Mouse (Mus musculus) myocyte (in vitro differentiated cells): ENCODE measurements around the gene Rgr. TPM values are rescaled to one million over a fixed set of nuclear protein-coding genes. Genes with fewer than 3 reads are reported as not detected.

ENCODE experiments used
- H3K27me3 ChIP-seq: one replicate; pipeline ENCODE4 v1.6.1; 2011; ENCODE audit not compliant: control insufficient read depth, insufficient read depth, insufficient read length
- H3K36me3 ChIP-seq: one replicate; pipeline ENCODE4 v1.6.1; 2011; ENCODE audit not compliant: control insufficient read depth, insufficient read depth
- H3K4me2 ChIP-seq: one replicate; pipeline ENCODE4 v1.6.1; 2011; ENCODE audit warnings: low read depth, control low read depth
- H3K4me3 ChIP-seq: one replicate; pipeline ENCODE4 v1.5.1; 2011; ENCODE audit warnings: mild to moderate bottlenecking, control low read depth, moderate library complexity
- H3K79me2 ChIP-seq: one replicate; pipeline ENCODE4 v1.6.1; 2011; ENCODE audit not compliant: control insufficient read depth, insufficient read depth
- H3ac ChIP-seq: one replicate; pipeline ENCODE4 v1.6.1; 2011; ENCODE audit not compliant: control insufficient read depth, insufficient read length
- CEBPB ChIP-seq: IDR thresholded peaks from 2 replicates; pipeline ENCODE4 v1.6.1; 2011; ENCODE audit warnings: mild to moderate bottlenecking, moderate library complexity; ENCODE audit not compliant: poor library complexity, insufficient read depth, severe bottlenecking
- E2F4 ChIP-seq: IDR thresholded peaks from one replicate; pipeline ENCODE4 v1.6.1; 2011; ENCODE audit warnings: mild to moderate bottlenecking, control low read depth, moderate library complexity; ENCODE audit not compliant: insufficient read depth
- MAX ChIP-seq: IDR thresholded peaks from one replicate; pipeline ENCODE4 v1.6.1; 2011; ENCODE audit warnings: low read depth, mild to moderate bottlenecking, control low read depth
- MYOD1 ChIP-seq, 3 experiments: IDR thresholded peaks; one replicate each; pipeline ENCODE4 v1.6.1; 2011; ENCODE audit warnings: control low read depth in 2 of 3, low read depth in 2 of 3, mild to moderate bottlenecking in 2 of 3, moderate library complexity in 1 of 3; ENCODE audit not compliant: insufficient read length in 2 of 3, control insufficient read depth in 1 of 3
- MYOG ChIP-seq, 3 experiments: IDR thresholded peaks; one replicate each; pipeline ENCODE4 v1.6.1; 2011; ENCODE audit warnings: control low read depth in 2 of 3, low read depth in 2 of 3, mild to moderate bottlenecking in 2 of 3; ENCODE audit not compliant: insufficient read length in 2 of 3, control insufficient read depth in 1 of 3, insufficient read depth in 1 of 3
- POLR2A ChIP-seq: IDR thresholded peaks from one replicate; pipeline ENCODE4 v1.6.1; 2011; ENCODE audit warnings: low read depth, mild to moderate bottlenecking, control low read depth, moderate library complexity; ENCODE audit not compliant: insufficient read length
- POLR2AphosphoS2 ChIP-seq: IDR thresholded peaks from one replicate; pipeline ENCODE4 v1.6.1; 2011; ENCODE audit warnings: low read depth, control low read depth; ENCODE audit not compliant: insufficient read length
- REST ChIP-seq: IDR thresholded peaks from one replicate; pipeline ENCODE4 v1.6.1; 2011; ENCODE audit warnings: mild to moderate bottlenecking, control low read depth, moderate library complexity; ENCODE audit not compliant: insufficient read depth, insufficient read length
- SRF ChIP-seq: IDR thresholded peaks from one replicate; pipeline ENCODE4 v1.6.1; 2011; ENCODE audit warnings: low read depth; ENCODE audit not compliant: control insufficient read depth, insufficient read length
- TCF12 ChIP-seq: IDR thresholded peaks from one replicate; pipeline ENCODE4 v1.6.1; 2011; ENCODE audit warnings: mild to moderate bottlenecking, control low read depth; ENCODE audit not compliant: poor library complexity, insufficient read depth, severe bottlenecking
- TCF3 ChIP-seq: IDR thresholded peaks from one replicate; pipeline ENCODE4 v1.6.1; 2011; ENCODE audit warnings: low read depth, control low read depth; ENCODE audit not compliant: insufficient read length
- USF1 ChIP-seq: IDR thresholded peaks from one replicate; pipeline ENCODE4 v1.6.1; 2011; ENCODE audit warnings: low read depth, mild to moderate bottlenecking, control low read depth, moderate library complexity
- polyA plus RNA-seq: library from polyadenylated mRNA; unstranded; fragments of >200 nt; fragmentation: generic; extraction: Trizol; gene quantifications from one replicate; pipeline ENCODE4 v1.2.1, GENCODE M21; 2012; ENCODE audit warnings: missing spikeins

Gene Rgr
- polyA plus RNA-seq, 1 experiment: not detected

DNA sequence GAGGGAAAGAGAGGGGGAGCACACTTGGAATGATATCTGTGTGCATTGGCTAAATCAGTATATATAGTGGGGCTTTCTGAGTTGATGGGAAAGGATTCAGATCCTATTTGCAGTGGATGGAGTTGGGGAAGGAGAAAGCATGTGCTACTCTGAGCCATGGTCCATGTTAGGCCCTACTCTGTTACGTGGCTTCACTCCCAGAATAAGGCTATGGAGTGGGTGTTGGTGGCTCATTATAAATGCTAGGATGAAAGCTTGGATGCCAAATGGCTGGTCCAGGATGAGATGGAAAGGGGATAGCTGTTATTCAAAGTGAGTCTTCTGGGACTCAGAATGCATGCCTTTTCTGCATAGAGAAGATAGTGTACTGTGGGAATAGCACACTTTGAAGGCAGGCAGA is 32.0 kb upstream of the Rgr start:
- no peak overlapping the region for H3K4me2 ChIP-seq
- H3K36me3 ChIP-seq: no peaks in the 10 kb centered on the region
- TF ChIP-seq REST (no peak), TCF3 (no peak), TCF12 (no peak), USF1 (no peak), POLR2AphosphoS2 (no peak), E2F4 (no peak), POLR2A (no peak), SRF (no peak), MAX (no peak), MYOG (IDR thresholded peaks at IDR 0.05; ENCODE audit: control insufficient read depth in 1 of 3, insufficient read depth in 1 of 3, insufficient read length in 2 of 3, low read depth in 2 of 3) (no peak), CEBPB (no peak), MYOD1 (IDR thresholded peaks at IDR 0.05; ENCODE audit: control insufficient read depth in 1 of 3, insufficient read length in 2 of 3, low read depth in 2 of 3) (no peak)
- H3K79me2 ChIP-seq: no peaks in the 10 kb centered on the region
- no peaks in the 10 kb centered on the region for H3K27me3 ChIP-seq
- H3K4me3 ChIP-seq: no peak overlapping the region
- no peak overlapping the region for H3ac ChIP-seq

DNA sequence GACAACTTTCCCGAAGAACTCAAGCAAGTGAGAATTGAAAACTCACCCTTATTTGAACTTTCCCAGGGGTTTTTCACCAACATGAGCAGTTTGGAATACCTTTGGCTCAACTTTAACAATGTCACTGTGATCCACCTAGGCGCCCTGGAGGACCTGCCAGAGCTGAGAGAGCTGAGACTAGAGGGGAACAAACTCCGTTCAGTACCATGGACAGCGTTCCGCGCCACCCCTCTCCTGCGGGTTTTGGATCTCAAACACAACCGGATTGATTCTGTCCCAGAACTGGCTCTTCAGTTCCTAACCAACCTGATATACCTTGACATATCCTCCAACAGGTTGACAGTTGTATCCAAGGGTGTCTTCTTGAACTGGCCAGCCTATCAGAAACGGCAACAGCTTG is 19.8 kb upstream of the Rgr start:
- no peak overlapping the region for H3K4me2 ChIP-seq
- TF ChIP-seq REST: peak; percentile 93
- no peak for TF ChIP-seq E2F4
- H3K79me2 ChIP-seq: no peaks in the 10 kb centered on the region
- H3K27me3 ChIP-seq: no peaks in the 10 kb centered on the region
- no peak overlapping the region for H3ac ChIP-seq
- no peaks in the 10 kb centered on the region for H3K36me3 ChIP-seq
- no peak overlapping the region for H3K4me3 ChIP-seq

DNA sequence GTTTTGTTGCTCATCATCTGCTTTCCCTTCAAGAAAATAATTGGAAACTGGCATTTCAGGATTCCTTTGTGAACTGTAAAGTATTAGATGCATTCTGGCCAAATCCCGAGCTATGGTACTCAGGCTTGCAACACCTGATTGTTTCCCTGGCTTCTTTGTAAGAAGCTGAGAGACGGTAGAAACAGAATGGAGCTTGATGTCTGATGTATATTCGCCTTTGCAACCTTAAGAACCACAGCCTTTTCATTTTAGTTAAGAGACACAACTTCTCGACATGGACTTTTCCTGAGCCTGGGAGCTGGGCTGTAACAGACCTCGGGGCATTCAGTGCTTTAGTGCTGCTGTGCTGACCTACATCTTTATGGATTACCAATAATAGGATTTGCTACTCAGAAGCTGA is 18.9 kb upstream of the Rgr start, which contains the start of gene Lrit2:
TSS of gene Lrit2 (plus strand) at position 301 of the 400 bp plus-strand sequence.
- no peaks in the 10 kb centered on the region for H3K27me3 ChIP-seq
- H3K4me3 ChIP-seq: no peak within 1 kb of the TSS
- no peak within 1 kb of the TSS for H3ac ChIP-seq
- TF ChIP-seq USF1: no peak
- TF ChIP-seq E2F4: no peak
- no peak for TF ChIP-seq TCF3
- no peak for TF ChIP-seq CEBPB
- no peak for TF ChIP-seq MAX
- no peak for TF ChIP-seq SRF
- no peak for TF ChIP-seq MYOD1 (IDR thresholded peaks at IDR 0.05; ENCODE audit: control insufficient read depth in 1 of 3, insufficient read length in 2 of 3, low read depth in 2 of 3)
- TF ChIP-seq TCF12: no peak
- TF ChIP-seq MYOG (IDR thresholded peaks at IDR 0.05; ENCODE audit: control insufficient read depth in 1 of 3, insufficient read depth in 1 of 3, insufficient read length in 2 of 3, low read depth in 2 of 3): no peak
- no peak for TF ChIP-seq POLR2AphosphoS2
- no peak for TF ChIP-seq REST
- TF ChIP-seq POLR2A: no peak
- no peaks in the 10 kb centered on the region for H3K36me3 ChIP-seq
- H3K79me2 ChIP-seq: no peaks in the 10 kb centered on the region
- no peak within 1 kb of the TSS for H3K4me2 ChIP-seq

DNA sequence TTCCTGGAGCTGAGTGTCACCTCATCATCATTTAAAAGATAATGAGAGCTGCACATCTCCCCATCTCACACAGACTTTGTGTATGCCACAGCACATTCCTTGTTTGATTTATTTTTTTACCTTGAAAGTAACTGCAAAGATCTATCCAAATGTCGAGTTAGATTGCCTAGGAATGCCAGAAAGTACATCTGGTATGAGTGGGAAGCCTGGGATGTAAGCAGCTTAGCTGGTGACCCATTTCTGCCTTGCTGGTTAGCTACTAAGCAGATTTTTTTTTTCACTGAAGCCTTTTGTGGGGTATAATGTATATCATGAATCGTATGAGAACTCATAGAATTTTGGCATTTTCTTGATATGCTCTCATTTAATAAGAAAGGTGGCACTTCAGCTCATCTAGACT is 17.9 kb upstream of the Rgr start:
- Histone ChIP-seq H3K79me2 (no peaks in the 10 kb centered on the region), H3K36me3 (no peaks in the 10 kb centered on the region), H3K4me3 (no peak overlapping the region), H3K27me3 (peaks cover 6% of the 10 kb centered on the region), H3K4me2 (no peak overlapping the region), H3ac (no peak overlapping the region)
- TF ChIP-seq E2F4 (no peak), POLR2AphosphoS2 (no peak), MYOG (IDR thresholded peaks at IDR 0.05; ENCODE audit: control insufficient read depth in 1 of 3, insufficient read depth in 1 of 3, insufficient read length in 2 of 3, low read depth in 2 of 3) (no peak), TCF3 (no peak), MYOD1 (IDR thresholded peaks at IDR 0.05; ENCODE audit: control insufficient read depth in 1 of 3, insufficient read length in 2 of 3, low read depth in 2 of 3) (no peak), MAX (no peak), CEBPB (no peak), REST (no peak), SRF (no peak), TCF12 (no peak), POLR2A (no peak), USF1 (no peak)

DNA sequence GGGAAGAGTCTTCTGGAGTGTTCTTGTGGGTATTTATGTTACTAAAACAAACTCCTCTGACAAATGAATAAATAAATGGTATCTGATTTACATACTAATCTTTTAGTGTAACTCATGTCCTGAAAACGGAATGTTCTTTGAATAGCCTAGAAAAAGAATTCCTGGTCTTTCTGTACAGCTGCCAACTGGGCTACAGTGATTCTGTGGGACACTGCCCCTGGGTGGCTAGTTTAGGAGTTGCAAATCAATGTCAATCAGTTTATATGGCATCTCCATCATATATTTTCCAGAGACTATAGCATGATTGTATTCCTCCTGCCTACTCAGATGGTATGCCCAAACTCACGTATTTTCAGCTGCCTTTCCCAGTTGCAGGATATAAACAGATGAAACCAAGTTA is 16.1 kb upstream of the Rgr start:
- no peak overlapping the region for H3K4me2 ChIP-seq
- H3K79me2 ChIP-seq: no peaks in the 10 kb centered on the region
- H3K36me3 ChIP-seq: no peaks in the 10 kb centered on the region
- peaks cover 6% of the 10 kb centered on the region for H3K27me3 ChIP-seq
- no peak overlapping the region for H3ac ChIP-seq
- no peak for TF ChIP-seq MYOD1 (IDR thresholded peaks at IDR 0.05; ENCODE audit: control insufficient read depth in 1 of 3, insufficient read length in 2 of 3, low read depth in 2 of 3)
- no peak for TF ChIP-seq TCF3
- TF ChIP-seq MYOG (IDR thresholded peaks at IDR 0.05; ENCODE audit: control insufficient read depth in 1 of 3, insufficient read depth in 1 of 3, insufficient read length in 2 of 3, low read depth in 2 of 3): no peak
- no peak for TF ChIP-seq E2F4
- TF ChIP-seq MAX: no peak
- TF ChIP-seq USF1: no peak
- no peak for TF ChIP-seq SRF
- no peak for TF ChIP-seq POLR2A
- no peak for TF ChIP-seq POLR2AphosphoS2
- TF ChIP-seq CEBPB: no peak
- H3K4me3 ChIP-seq: no peak overlapping the region
